Comparison of ENCODE assay signal across 8 mouse cellular contexts in the genomic region with DNA sequence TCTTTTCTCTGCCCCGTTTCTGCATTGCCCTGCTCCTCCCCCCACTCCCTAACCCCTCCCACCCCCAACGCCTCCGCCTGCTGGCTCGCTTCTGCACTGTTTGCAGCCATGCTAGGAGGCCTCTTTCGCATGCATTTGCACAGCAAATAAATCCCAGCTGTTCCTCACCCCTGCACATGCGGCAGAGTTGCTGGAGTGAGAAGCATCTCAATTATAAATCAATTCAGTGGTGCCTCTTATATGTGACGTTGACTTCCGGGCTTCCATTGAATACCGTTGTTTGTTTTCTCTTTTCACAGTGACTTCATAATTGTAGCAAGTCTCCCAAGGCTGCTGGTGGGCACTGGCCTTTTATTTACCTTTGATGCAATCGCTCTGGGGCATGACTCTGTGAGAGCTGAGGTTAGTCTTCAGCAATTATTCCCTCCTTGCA.
A peak's percentile ranks its signal among the peaks of the same experiment; 100 is the strongest.
DNase-seq lines count a peak whose midpoint lies in the region; ATAC-seq and TF ChIP-seq lines count a peak whose summit lies in the region.

No protein-coding gene starts in this region.

- peak overlapping the region; percentile 45 for H3K4me2 ChIP-seq in heart, embryonic 16.5 days (ENCODE audit: low read depth, low read length)

- H3K27ac ChIP-seq in gastrocnemius, adult 2 months = no peak overlapping the region
- H3K27ac ChIP-seq in heart, embryonic 16.5 days (ENCODE audit: low read length) = no peak overlapping the region
- H3K27ac ChIP-seq in midbrain, embryonic 10.5 days (replicated peaks) = peak overlapping the region; percentile 72

- H3K4me3 ChIP-seq in gastrocnemius, adult 2 months = peak overlapping the region; percentile 43
- peak overlapping the region; percentile 1; the same call in 1 of the 2 replicates for H3K4me3 ChIP-seq in heart, embryonic 16.5 days (ENCODE audit: low read length)
- H3K4me3 ChIP-seq in midbrain, embryonic 10.5 days = peak overlapping the region; percentile 20; the same call in 1 of the 2 replicates

- DNase-seq in gastrocnemius, adult 2 months = no peak
- DNase-seq in gastrocnemius, postnatal 25 days = no peak
- peak; percentile 39 for DNase-seq in adrenal gland, postnatal 25 days
- DNase-seq in kidney, postnatal 4 days = peak; percentile 66 to 76
- peak; percentile 60 for DNase-seq in midbrain, embryonic 10.5 days (ENCODE audit: low spot score)
- DNase-seq in cerebellum, adult 9-11 months = no peak

- peaks cover 4% of the 10 kb centered on the region; the same call in 1 of the 2 replicates for H3K9me3 ChIP-seq in heart, embryonic 16.5 days (replicated peaks; ENCODE audit: control insufficient read depth, low read length)
- H3K9me3 ChIP-seq in midbrain, embryonic 10.5 days (replicated peaks) = no peaks in the 10 kb centered on the region; the same call in 1 of the 2 replicates

- TF ChIP-seq CTCF in gastrocnemius, adult 2 months (IDR thresholded peaks at IDR 0.05) = peak; percentile 17; the same call in 1 of the 2 replicates

- no peaks in the 10 kb centered on the region for H3K36me3 ChIP-seq in heart, embryonic 16.5 days (ENCODE audit: control insufficient read depth, insufficient read depth)
- H3K36me3 ChIP-seq in midbrain, embryonic 10.5 days = no peaks in the 10 kb centered on the region

- 10% methylated on average over 10 of the region's 10 CpGs for WGBS in heart, embryonic 16.5 days
- 10% methylated on average over 10 of the region's 10 CpGs for WGBS in midbrain, embryonic 10.5 days

- no peaks in the 10 kb centered on the region for H3K27me3 ChIP-seq in heart, embryonic 16.5 days (ENCODE audit: control insufficient read depth, insufficient read depth, low read length)
- peaks cover under 1% of the 10 kb centered on the region; the same call in 1 of the 2 replicates for H3K27me3 ChIP-seq in midbrain, embryonic 10.5 days (ENCODE audit: low read depth, poor library complexity, severe bottlenecking)

- intact Hi-C loops in gastrocnemius, adult 2 months (cut with DNase I) = no loop called here

- ATAC-seq in heart, embryonic 16.5 days (replicated peaks; ENCODE audit: extremely low read depth, insufficient read depth, low FRiP score) = no peak
- ATAC-seq in erythroid progenitor cell, adult 5-6 weeks (replicated peaks; ENCODE audit: low FRiP score, poor library complexity, severe bottlenecking) = no peak

- H3K4me1 ChIP-seq in heart, embryonic 16.5 days (ENCODE audit: control insufficient read depth, insufficient read depth, low read length) = peaks cover 5% of the 10 kb centered on the region
- H3K4me1 ChIP-seq in midbrain, embryonic 10.5 days = peaks cover 17% of the 10 kb centered on the region

- H3K9ac ChIP-seq in heart, embryonic 16.5 days (ENCODE audit: low read length) = no peak overlapping the region; the same call in 1 of the 2 replicates

Comparison
In these comparisons a context has a peak if more than half of its experiments do, and no peak if none do; other contexts are left out.
1. DNase-seq: peak in adrenal gland, postnatal 25 days (single experiment), kidney, postnatal 4 days (2 of 2) and midbrain, embryonic 10.5 days (single experiment); none in gastrocnemius, adult 2 months (single experiment), gastrocnemius, postnatal 25 days (single experiment) and cerebellum, adult 9-11 months (single experiment).
2. Peak in every context shown above with its lines, with median percentiles within 50 percentile points of each other: H3K4me3 ChIP-seq.